Mouse (Mus musculus): Measurements from ENCODE around the gene Nfatc2ip. TPM values are rescaled to one million over a fixed set of nuclear protein-coding genes. Genes with fewer than 3 reads are reported as not detected.
"Not testable (repeated sequence)": the region's sequence is repeated elsewhere in the genome, so short reads cannot be mapped to it uniquely, and the experiment has no call there.

The Nfatc2ip gene
- polyA plus RNA-seq, 1 experiment from 2014 or later, result 3.6 TPM

DNA sequence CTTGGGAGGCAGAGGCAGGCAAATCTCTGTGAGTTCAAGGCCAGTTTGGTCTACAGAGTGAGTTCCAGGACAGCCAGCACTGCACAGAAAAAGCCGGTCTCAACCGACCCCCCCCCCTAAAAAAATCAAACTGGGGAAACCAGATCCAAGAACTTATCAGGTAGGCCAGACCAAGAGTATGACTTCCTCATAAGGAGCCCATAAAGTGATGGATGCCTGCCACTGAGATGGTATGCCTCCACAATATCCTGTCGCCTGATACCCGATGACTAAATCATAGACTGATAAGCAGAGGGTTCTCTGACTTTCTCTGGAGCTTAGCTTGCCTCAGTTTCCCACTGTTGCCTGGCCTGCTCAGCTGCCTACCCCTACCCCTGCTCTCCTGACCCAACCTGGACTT is 1.3 kb upstream of the Nfatc2ip start:
- H3K4me3 ChIP-seq (ENCODE audit: low read depth, low read length), result no peak overlapping the region
- 41% methylated on average over 4 of the region's 4 CpGs for WGBS
- no peaks in the 10 kb centered on the region for H3K27me3 ChIP-seq (replicated peaks; ENCODE audit: control insufficient read depth, insufficient read depth, low read length)
- peak overlapping the region; percentile 54; the same call in 1 of the 2 replicates for H3K9ac ChIP-seq (ENCODE audit: low read depth, low read length)
- ATAC-seq (replicated peaks; ENCODE audit: low FRiP score), result no peak
- no peaks in the 10 kb centered on the region for H3K9me3 ChIP-seq (ENCODE audit: control insufficient read depth, low read length)
- H3K4me2 ChIP-seq, result peak overlapping the region; percentile 71
- DNase-seq (ENCODE audit: low spot score), result no peak
- no peaks in the 10 kb centered on the region for H3K36me3 ChIP-seq (ENCODE audit: control insufficient read depth, insufficient read depth, low read length)
- H3K4me1 ChIP-seq (replicated peaks; ENCODE audit: control insufficient read depth, insufficient read depth, low read length), result peaks cover 10% of the 10 kb centered on the region
- H3K27ac ChIP-seq (ENCODE audit: low read depth, low read length), result no peak overlapping the region

DNA sequence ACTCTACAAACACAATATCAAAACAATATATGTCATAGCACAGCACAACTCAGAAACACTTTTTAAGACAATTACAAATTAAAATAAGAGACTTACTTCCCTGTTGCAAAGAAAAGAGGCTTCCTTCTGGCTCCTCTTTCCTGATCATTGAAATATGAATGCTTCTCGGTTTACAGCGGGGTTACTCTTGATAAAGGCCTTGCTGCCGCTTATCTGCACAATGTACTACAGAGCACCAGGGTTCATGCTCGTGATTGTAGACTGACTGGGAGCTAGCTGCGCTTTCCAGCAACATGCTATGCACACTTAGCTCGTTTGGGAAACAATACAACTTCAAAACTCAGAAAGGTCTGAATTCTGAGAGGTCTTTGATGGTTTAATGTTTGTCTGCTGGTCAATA is 684 bp upstream of the Nfatc2ip start:
- H3K27ac ChIP-seq (ENCODE audit: low read depth, low read length), result peak overlapping the region; percentile 69
- peaks cover 10% of the 10 kb centered on the region for H3K4me1 ChIP-seq (replicated peaks; ENCODE audit: control insufficient read depth, insufficient read depth, low read length)
- 24% methylated on average over 6 of the region's 6 CpGs for WGBS
- H3K4me3 ChIP-seq (ENCODE audit: low read depth, low read length), result peak overlapping the region; percentile 80
- H3K9me3 ChIP-seq (ENCODE audit: control insufficient read depth, low read length), result no peaks in the 10 kb centered on the region
- H3K9ac ChIP-seq (ENCODE audit: low read depth, low read length), result peak overlapping the region; percentile 54
- H3K4me2 ChIP-seq, result peak overlapping the region; percentile 71
- ATAC-seq (replicated peaks; ENCODE audit: low FRiP score) (peak; percentile 55), DNase-seq (ENCODE audit: low spot score) (no peak)
- H3K36me3 ChIP-seq (ENCODE audit: control insufficient read depth, insufficient read depth, low read length), result no peaks in the 10 kb centered on the region
- H3K27me3 ChIP-seq (replicated peaks; ENCODE audit: control insufficient read depth, insufficient read depth, low read length), result no peaks in the 10 kb centered on the region

- not testable (repeated sequence) for H3K27ac ChIP-seq (ENCODE audit: low read depth, low read length); H3K4me3 ChIP-seq (ENCODE audit: low read depth, low read length); H3K27me3 ChIP-seq (replicated peaks; ENCODE audit: control insufficient read depth, insufficient read depth, low read length); ATAC-seq (replicated peaks; ENCODE audit: low FRiP score); H3K4me1 ChIP-seq (replicated peaks; ENCODE audit: control insufficient read depth, insufficient read depth, low read length); H3K4me2 ChIP-seq; DNase-seq (ENCODE audit: low spot score); H3K9ac ChIP-seq (ENCODE audit: low read depth, low read length); H3K9me3 ChIP-seq (ENCODE audit: control insufficient read depth, low read length)
- peaks cover 11% of the 10 kb centered on the region for H3K36me3 ChIP-seq (ENCODE audit: control insufficient read depth, insufficient read depth, low read length)
- WGBS, result 90% methylated on average over 7 of the region's 7 CpGs
Observed at GRCm38 (mm10) chr7:126392086-126392884, 4.3 kb downstream of the Nfatc2ip start.

GRCm38 (mm10) chr7:126388185-126388584 is 8.4 kb downstream of the Nfatc2ip start:
- H3K36me3 ChIP-seq (ENCODE audit: control insufficient read depth, insufficient read depth, low read length), result peaks cover 16% of the 10 kb centered on the region
- ATAC-seq (replicated peaks; ENCODE audit: low FRiP score) (no peak), DNase-seq (ENCODE audit: low spot score) (no peak)
- no peak overlapping the region for H3K4me2 ChIP-seq
- no peaks in the 10 kb centered on the region for H3K4me1 ChIP-seq (replicated peaks; ENCODE audit: control insufficient read depth, insufficient read depth, low read length)
- no peak overlapping the region for H3K27ac ChIP-seq (ENCODE audit: low read depth, low read length)
- no peaks in the 10 kb centered on the region for H3K9me3 ChIP-seq (ENCODE audit: control insufficient read depth, low read length)
- H3K9ac ChIP-seq (ENCODE audit: low read depth, low read length), result no peak overlapping the region
- H3K4me3 ChIP-seq (ENCODE audit: low read depth, low read length), result no peak overlapping the region
- no peaks in the 10 kb centered on the region for H3K27me3 ChIP-seq (replicated peaks; ENCODE audit: control insufficient read depth, insufficient read depth, low read length)
- WGBS, result 96% methylated on average over 1 of the region's 1 CpGs

GRCm38 (mm10) chr7:126383565-126383964 is 13.0 kb downstream of the Nfatc2ip start:
- H3K27me3 ChIP-seq (replicated peaks; ENCODE audit: control insufficient read depth, insufficient read depth, low read length), result no peaks in the 10 kb centered on the region
- 79% methylated on average over 5 of the region's 5 CpGs for WGBS
- DNase-seq (ENCODE audit: low spot score), result no peak

DNA sequence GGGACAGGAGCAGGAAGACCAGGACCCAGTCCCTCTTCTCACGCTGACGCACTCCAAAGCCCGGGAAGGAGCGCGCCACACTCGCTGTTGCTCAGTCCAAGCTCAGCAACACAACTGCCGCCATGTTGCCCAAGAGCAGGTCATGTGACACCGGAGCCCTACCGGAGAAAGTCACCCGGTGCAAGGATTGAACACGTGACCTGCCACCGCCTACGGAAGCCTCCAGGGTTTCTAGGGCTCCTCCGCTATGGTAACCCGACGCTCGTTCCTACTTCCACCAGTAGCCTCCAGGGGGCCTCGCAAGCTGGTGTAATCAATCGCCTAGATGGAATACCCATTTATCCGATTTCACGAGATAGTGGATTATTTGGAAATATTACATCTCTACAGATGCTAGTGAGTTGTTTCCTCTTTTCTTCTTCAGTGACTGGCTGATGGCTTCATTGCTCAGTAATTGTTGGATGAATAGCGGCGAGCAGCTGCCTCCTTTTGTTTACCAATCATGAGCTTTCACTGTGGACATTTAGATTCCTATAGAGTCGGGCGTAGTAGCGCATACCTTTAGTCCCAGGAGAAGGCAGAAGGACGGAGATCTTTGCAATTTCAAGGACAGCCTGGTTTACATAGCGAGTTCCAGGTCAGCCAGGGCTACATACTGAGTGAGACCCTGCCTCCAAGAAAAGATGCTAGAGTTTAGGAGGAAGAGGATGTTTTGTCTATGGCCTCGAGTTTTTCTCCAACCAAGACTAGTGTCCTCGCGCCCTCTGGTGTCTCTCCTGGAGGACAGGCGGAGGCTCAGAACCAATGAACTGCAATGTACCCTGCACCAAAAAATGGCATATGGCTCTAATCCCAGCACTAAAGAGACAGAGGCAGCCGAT is 19.0 kb downstream of the Nfatc2ip start, which contains the start of gene Spns1:
TSS of gene Spns1 (minus strand) at position 173 of the 881 bp plus-strand sequence.
- peaks cover 9% of the 10 kb centered on the region for H3K4me1 ChIP-seq (replicated peaks; ENCODE audit: control insufficient read depth, insufficient read depth, low read length)
- DNase-seq (ENCODE audit: low spot score) (peak; percentile 86), ATAC-seq (replicated peaks; ENCODE audit: low FRiP score) (peak; percentile 95)
- peak within 1 kb of the TSS; percentile 93 for H3K9ac ChIP-seq (ENCODE audit: low read depth, low read length)
- peak within 1 kb of the TSS; percentile 48; the same call in 1 of the 2 replicates for H3K27ac ChIP-seq (ENCODE audit: low read depth, low read length)
- peak within 1 kb of the TSS; percentile 98 for H3K4me2 ChIP-seq
- H3K4me3 ChIP-seq (ENCODE audit: low read depth, low read length), result peak within 1 kb of the TSS; percentile 96
- H3K27me3 ChIP-seq (replicated peaks; ENCODE audit: control insufficient read depth, insufficient read depth, low read length), result no peaks in the 10 kb centered on the region
- peaks cover 7% of the 10 kb centered on the region; the same call in 1 of the 2 replicates for H3K36me3 ChIP-seq (ENCODE audit: control insufficient read depth, insufficient read depth, low read length)
- no peaks in the 10 kb centered on the region for H3K9me3 ChIP-seq (ENCODE audit: control insufficient read depth, low read length)
- under 1% methylated on average over 33 of the region's 33 CpGs for WGBS

More at GRCm38 (mm10) chr7:126383565-126383964, 13.0 kb downstream of the Nfatc2ip start:
- Histone ChIP-seq H3K27ac (ENCODE audit: low read depth, low read length) (no peak overlapping the region), H3K4me3 (ENCODE audit: low read depth, low read length) (no peak overlapping the region), H3K4me1 (replicated peaks; ENCODE audit: control insufficient read depth, insufficient read depth, low read length) (no peaks in the 10 kb centered on the region), H3K4me2 (no peak overlapping the region), H3K9me3 (ENCODE audit: control insufficient read depth, low read length) (no peaks in the 10 kb centered on the region), H3K9ac (ENCODE audit: low read depth, low read length) (no peak overlapping the region), H3K36me3 (ENCODE audit: control insufficient read depth, insufficient read depth, low read length) (peaks cover 5% of the 10 kb centered on the region; the same call in 1 of the 2 replicates)
- ATAC-seq (replicated peaks; ENCODE audit: low FRiP score), result no peak

DNA sequence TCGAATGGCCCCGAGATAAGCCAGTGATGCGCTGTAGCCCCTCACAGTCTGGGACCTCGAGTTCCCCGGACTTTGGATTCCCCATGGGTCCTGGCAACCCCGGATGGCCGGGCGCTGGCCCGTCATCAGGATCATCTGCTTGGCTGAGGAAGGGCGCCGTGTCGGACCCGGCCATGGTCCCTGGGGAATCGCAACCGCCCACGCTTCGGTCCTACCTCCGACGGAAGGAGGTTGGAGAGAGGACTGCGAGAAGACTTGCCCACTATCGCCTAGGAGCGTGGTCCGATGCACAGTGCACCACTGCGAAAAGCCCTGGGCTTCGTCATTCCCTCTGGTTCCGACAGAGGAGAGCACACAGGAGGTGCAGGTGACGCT is 19.6 kb downstream of the Nfatc2ip start:
- 1% methylated on average over 27 of the region's 27 CpGs for WGBS
- Histone ChIP-seq H3K27me3 (replicated peaks; ENCODE audit: control insufficient read depth, insufficient read depth, low read length) (no peaks in the 10 kb centered on the region), H3K36me3 (ENCODE audit: control insufficient read depth, insufficient read depth, low read length) (peaks cover 7% of the 10 kb centered on the region; the same call in 1 of the 2 replicates), H3K4me2 (peak overlapping the region; percentile 98), H3K9me3 (ENCODE audit: control insufficient read depth, low read length) (no peaks in the 10 kb centered on the region), H3K4me3 (ENCODE audit: low read depth, low read length) (peak overlapping the region; percentile 96), H3K27ac (ENCODE audit: low read depth, low read length) (peak overlapping the region; percentile 48; the same call in 1 of the 2 replicates), H3K9ac (ENCODE audit: low read depth, low read length) (peak overlapping the region; percentile 93), H3K4me1 (replicated peaks; ENCODE audit: control insufficient read depth, insufficient read depth, low read length) (peaks cover 9% of the 10 kb centered on the region)
- ATAC-seq (replicated peaks; ENCODE audit: low FRiP score) (peak; percentile 58), DNase-seq (ENCODE audit: low spot score) (no peak)

DNA sequence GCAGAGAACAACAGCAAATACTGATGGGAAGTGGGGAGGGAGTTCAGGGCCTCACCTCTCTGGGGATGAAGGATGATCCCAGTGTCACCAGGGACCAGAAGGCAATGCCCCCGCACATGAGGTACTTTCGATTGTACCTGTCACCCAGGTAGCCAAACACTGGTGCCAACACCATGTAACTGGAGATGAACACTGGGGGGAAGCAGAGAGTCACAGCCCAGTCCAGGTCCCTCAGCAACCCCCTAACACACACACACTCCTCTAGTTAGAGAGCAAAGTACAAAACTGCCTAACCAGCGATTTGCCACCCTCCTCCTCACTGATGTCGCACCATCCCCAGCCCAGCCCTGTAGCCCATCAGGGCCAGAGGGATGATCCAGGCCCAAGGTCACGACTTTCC is 21.5 kb downstream of the Nfatc2ip start:
- DNase-seq (ENCODE audit: low spot score), result no peak

More for the DNA sequence above, 21.5 kb downstream of the Nfatc2ip start:
- Histone ChIP-seq H3K9me3 (ENCODE audit: control insufficient read depth, low read length) (no peaks in the 10 kb centered on the region), H3K4me3 (ENCODE audit: low read depth, low read length) (no peak overlapping the region), H3K36me3 (ENCODE audit: control insufficient read depth, insufficient read depth, low read length) (peaks cover 18% of the 10 kb centered on the region), H3K27me3 (replicated peaks; ENCODE audit: control insufficient read depth, insufficient read depth, low read length) (no peaks in the 10 kb centered on the region), H3K4me1 (replicated peaks; ENCODE audit: control insufficient read depth, insufficient read depth, low read length) (peaks cover 9% of the 10 kb centered on the region), H3K9ac (ENCODE audit: low read depth, low read length) (no peak overlapping the region), H3K27ac (ENCODE audit: low read depth, low read length) (no peak overlapping the region), H3K4me2 (no peak overlapping the region)
- WGBS, result 71% methylated on average over 5 of the region's 5 CpGs
- ATAC-seq (replicated peaks; ENCODE audit: low FRiP score), result no peak

Measured in liver, embryonic 11.5 days (tissue).